Mouse (Mus musculus): ENCODE data around the gene Smok2a. TPM values are rescaled to one million over a fixed set of nuclear protein-coding genes. Genes with fewer than 3 reads are reported as not detected.
"Not testable (repeated sequence)": the region's sequence is repeated elsewhere in the genome, so short reads cannot be mapped to it uniquely, and the experiment has no call there.

The Smok2a gene
- polyA plus RNA-seq, 1 experiment from 2014 or later, result not detected

DNA sequence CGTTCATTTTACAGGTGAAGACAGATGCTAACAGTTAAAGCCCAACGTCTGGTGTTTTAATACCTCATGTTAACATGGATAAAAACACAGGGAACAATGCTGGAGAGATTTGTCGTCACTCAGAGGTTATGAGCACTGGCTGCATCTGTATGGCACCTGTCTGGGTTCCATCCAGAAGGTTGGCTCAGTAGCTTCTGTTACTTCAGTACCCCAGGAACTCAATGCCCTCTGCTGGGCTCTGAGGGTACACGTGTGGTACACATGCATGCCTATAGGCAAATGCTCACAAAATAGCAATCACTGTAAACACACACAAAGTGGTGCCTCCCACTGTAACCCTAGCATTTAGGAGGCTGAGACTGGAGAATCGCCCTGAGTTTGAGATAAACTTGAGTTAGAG lies 33.8 kb downstream of the Smok2a start:
- H3K36me3 ChIP-seq (ENCODE audit: control insufficient read depth, insufficient read depth, low read length), result not testable (repeated sequence)
- WGBS, result 72% methylated on average over 1 of the region's 5 CpGs

More for the DNA sequence above, 33.8 kb downstream of the Smok2a start:
- not testable (repeated sequence) for H3K9ac ChIP-seq (ENCODE audit: low read depth, low read length); H3K4me2 ChIP-seq (ENCODE audit: low read length); H3K9me3 ChIP-seq (replicated peaks; ENCODE audit: control insufficient read depth, low read length, poor library complexity, severe bottlenecking); H3K4me3 ChIP-seq (ENCODE audit: low read depth, low read length); H3K27ac ChIP-seq (ENCODE audit: low read length); H3K4me1 ChIP-seq (ENCODE audit: control insufficient read depth, insufficient read depth, low read length); H3K27me3 ChIP-seq (ENCODE audit: control insufficient read depth, insufficient read depth, low read depth, low read length); ATAC-seq

Other genes with a start within 250 kb of the Smok2a start
- 133 and 136 TPM in 2 replicates for gene Wtap, start 227.0 kb upstream of the Smok2a start, polyA plus RNA-seq (2015; fragmentation: Nextera tagmentation; extraction: Ambion mirVana)
- 111 and 118 TPM in 2 replicates for gene Sod2, start 214.3 kb upstream of the Smok2a start, polyA plus RNA-seq (2015; fragmentation: Nextera tagmentation; extraction: Ambion mirVana)
- 0.19 TPM in 1 of 2 replicates, not detected in the other for gene Gpr31b, start 168.9 kb upstream of the Smok2a start, polyA plus RNA-seq (2015; fragmentation: Nextera tagmentation; extraction: Ambion mirVana)
- gene Tcp10b, start 160.1 kb upstream of the Smok2a start, polyA plus RNA-seq (2015; fragmentation: Nextera tagmentation; extraction: Ambion mirVana), result 0.30 TPM in 1 of 2 replicates, not detected in the other
- gene Unc93a, start 89.4 kb upstream of the Smok2a start, polyA plus RNA-seq (2015; fragmentation: Nextera tagmentation; extraction: Ambion mirVana), result not detected in 2 replicates
- gene Smok2b, start 9.1 kb downstream of the Smok2a start, polyA plus RNA-seq (2015; fragmentation: Nextera tagmentation; extraction: Ambion mirVana), result not detected in 2 replicates
- not detected in 2 replicates for gene Tcp10c, start 133.4 kb downstream of the Smok2a start, polyA plus RNA-seq (2015; fragmentation: Nextera tagmentation; extraction: Ambion mirVana)

All from midbrain, embryonic 16.5 days (tissue).